Mouse (Mus musculus) embryonic fibroblast, embryonic 13.5 days (primary cell): Measurements from ENCODE around the gene Il6st. TPM values are rescaled to one million over a fixed set of nuclear protein-coding genes. Genes with fewer than 3 reads are reported as not detected.

Source experiments
- H3K27ac ChIP-seq: 2 replicates; pipeline ENCODE4 v1.5.1; 2012; ENCODE audit warnings: low read length, control low read depth, inconsistent platforms; ENCODE audit not compliant: insufficient read depth
- H3K4me1 ChIP-seq: 2 replicates; pipeline ENCODE4 v1.6.1; 2011; ENCODE audit warnings: low read length; ENCODE audit not compliant: control insufficient read depth, insufficient read depth
- H3K4me3 ChIP-seq: 2 replicates; pipeline ENCODE4 v1.5.1; 2011; ENCODE audit warnings: mild to moderate bottlenecking, control low read depth, low read length; ENCODE audit not compliant: insufficient read depth
- CTCF ChIP-seq: IDR thresholded peaks from 2 replicates; pipeline ENCODE4 v1.5.1; 2011; ENCODE audit warnings: mild to moderate bottlenecking, control low read depth, low read length, moderate library complexity, borderline replicate concordance; ENCODE audit not compliant: insufficient read depth
- POLR2A ChIP-seq: IDR thresholded peaks from 2 replicates; pipeline ENCODE4 v1.6.1; 2011; ENCODE audit warnings: low read depth, mild to moderate bottlenecking, control low read depth, low read length, moderate library complexity
- polyA plus RNA-seq: library from polyadenylated mRNA; stranded (reverse); fragments of >200 nt; gene quantifications from 2 replicates; pipeline ENCODE4 v1.2.4, GENCODE M21; 2011; ENCODE audit warnings: low read depth; ENCODE audit not compliant: missing spikeins, insufficient read length

Il6st gene
- polyA plus RNA-seq, 1 experiment: 515 TPM

DNA sequence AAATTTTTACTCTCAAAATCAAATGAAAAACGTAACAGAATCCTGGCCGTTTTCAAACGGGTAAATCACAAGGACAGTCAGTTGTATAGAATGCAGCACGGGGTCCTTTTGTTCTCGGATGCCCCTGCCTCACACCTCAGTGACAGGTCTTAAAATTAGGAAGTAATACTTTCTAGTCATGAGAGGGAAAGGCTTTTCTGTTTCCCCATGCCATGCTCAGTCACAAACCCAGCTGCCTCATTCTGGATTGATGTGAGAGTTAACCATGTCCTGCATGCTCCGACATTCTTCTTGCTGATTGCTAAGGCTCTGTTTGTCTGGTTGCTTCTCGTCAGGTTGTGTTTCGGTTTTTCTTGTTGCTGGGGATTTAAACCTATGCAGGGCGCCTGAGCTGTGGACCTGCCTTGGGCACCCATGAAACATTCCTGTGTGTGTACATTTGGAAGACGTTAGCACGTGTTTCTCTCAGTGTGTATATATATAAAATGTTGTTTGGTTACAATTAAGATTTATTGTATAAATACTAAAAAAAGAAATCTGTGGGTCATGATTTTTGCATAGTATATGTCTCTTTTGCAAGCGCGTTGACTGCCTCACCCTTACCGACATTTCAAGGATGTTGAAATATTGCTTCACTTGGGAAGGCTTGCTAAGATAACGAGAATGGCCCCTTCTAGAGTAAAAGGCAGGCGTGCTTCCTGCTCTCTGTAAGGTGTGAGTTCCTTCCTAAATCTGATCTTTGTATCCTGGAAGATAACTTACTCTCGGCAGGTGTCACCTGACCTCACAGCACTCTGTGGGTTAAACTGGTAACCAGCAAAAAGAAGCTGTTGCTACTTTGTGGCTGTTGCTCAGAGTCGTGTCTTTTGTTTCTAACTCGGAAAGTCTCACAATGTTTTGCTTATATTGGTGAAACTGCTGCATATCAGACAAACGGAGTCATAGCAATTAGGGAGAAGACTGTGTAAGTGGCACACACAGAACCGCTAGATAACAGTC lies 10.2 kb downstream of the Il6st start:
- no peak overlapping the region for H3K4me3 ChIP-seq
- TF ChIP-seq POLR2A (no peak), CTCF (no peak)
- H3K27ac ChIP-seq: no peak overlapping the region
- H3K4me1 ChIP-seq: no peaks in the 10 kb centered on the region

DNA sequence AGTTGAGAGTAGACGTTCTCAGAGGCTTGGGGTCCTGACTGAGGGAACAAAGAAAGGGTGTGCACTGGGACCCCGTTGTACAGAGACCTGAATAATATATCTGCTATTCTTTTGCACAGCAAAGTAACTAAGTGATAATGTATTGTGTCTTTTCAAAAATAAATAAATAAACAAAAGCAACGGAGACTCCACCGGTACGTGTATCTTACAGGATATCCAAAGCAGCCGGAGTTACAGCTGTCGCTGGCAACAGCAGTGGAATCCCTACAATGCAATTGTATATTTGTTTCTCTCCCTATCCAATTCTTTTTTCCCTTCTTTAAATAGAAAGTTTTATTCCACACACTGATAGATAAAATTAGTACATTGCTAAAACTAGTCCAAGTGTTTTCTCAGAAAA lies 15.2 kb downstream of the Il6st start:
- Histone ChIP-seq H3K4me3 (no peak overlapping the region), H3K4me1 (no peaks in the 10 kb centered on the region)
- TF ChIP-seq POLR2A (no peak), CTCF (no peak)

DNA sequence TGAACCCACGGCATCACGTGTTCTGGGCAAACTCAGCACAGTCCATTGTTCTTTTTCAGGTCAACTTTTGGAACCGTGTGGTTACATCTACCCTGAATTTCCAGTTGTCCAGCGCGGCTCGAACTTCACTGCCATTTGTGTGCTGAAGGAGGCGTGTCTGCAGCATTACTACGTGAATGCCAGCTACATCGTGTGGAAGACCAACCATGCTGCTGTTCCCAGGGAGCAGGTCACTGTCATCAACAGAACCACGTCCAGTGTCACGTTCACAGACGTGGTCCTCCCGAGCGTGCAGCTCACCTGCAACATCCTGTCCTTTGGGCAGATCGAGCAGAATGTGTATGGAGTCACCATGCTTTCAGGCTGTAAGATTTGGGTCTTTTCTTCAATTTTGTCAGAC lies 16.1 kb downstream of the Il6st start:
- Histone ChIP-seq H3K4me1 (no peaks in the 10 kb centered on the region), H3K27ac (no peak overlapping the region), H3K4me3 (no peak overlapping the region)
- TF ChIP-seq CTCF: no peak
- no peak for TF ChIP-seq POLR2A

More for the DNA sequence above, 15.2 kb downstream of the Il6st start:
- no peak overlapping the region for H3K27ac ChIP-seq

DNA sequence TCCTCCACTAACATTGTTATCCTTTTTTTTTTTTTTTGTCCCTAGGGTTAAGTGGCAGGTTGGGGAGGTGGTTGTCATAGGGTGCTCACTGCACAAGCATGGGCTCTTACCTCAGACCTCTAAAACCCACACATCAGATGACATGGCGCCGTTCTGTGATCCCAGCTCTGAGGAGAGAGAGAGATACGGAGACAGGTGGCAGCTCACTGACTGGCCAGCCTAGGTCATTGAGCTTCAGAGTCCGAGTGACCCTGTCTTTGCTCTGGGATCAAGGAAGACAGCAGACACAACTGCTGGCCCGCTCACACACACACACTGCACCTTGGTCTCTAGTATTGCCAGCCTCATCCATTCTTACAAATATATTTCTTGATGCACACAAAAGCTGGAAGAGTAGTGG lies 18.7 kb downstream of the Il6st start:
- TF ChIP-seq POLR2A (no peak), CTCF (no peak)
- H3K4me1 ChIP-seq: no peaks in the 10 kb centered on the region
- H3K27ac ChIP-seq: no peak overlapping the region
- H3K4me3 ChIP-seq: no peak overlapping the region

DNA sequence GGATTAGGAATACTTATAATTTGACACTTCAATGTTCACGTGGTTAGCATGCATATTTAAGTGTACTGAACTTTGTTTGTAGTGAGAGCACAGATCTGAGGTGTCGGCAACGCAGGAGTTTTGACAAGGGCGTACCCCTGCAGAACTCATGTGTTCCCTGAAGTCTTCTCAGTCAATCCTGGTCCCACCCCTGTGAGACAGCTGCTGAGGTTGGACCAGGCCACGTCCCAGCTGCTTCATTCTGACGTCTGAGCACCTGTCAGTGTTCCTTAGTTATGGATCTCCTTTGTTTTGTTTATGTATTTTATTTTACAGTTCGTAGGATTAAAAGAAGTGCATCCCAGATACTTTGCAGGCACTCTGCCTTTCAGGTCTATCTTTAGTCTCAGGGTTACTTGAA lies 19.1 kb downstream of the Il6st start:
- Histone ChIP-seq H3K4me3 (no peak overlapping the region), H3K27ac (no peak overlapping the region), H3K4me1 (no peaks in the 10 kb centered on the region)
- TF ChIP-seq CTCF: no peak

DNA sequence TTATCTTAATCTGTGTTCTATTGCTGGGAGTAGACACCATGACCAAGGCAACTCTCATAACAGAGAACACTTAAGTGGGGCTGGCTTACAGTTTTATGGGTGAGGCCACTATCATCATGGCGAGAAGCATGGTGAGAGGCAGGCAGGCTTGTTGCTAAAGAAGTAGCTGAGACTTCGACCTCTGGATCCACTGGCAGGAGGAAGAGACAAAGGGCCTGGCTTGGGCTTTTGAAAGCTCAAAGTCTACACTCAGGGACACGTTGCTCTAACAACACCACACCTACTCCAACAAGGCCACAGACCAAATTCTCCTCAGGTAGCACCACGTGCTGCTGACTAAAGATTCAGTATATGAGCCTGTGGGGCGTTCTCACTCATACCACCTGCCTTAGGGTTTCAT lies 22.4 kb downstream of the Il6st start:
- TF ChIP-seq CTCF (no peak), POLR2A (no peak)
- no peak overlapping the region for H3K4me3 ChIP-seq
- H3K27ac ChIP-seq: no peak overlapping the region
- H3K4me1 ChIP-seq: no peaks in the 10 kb centered on the region

DNA sequence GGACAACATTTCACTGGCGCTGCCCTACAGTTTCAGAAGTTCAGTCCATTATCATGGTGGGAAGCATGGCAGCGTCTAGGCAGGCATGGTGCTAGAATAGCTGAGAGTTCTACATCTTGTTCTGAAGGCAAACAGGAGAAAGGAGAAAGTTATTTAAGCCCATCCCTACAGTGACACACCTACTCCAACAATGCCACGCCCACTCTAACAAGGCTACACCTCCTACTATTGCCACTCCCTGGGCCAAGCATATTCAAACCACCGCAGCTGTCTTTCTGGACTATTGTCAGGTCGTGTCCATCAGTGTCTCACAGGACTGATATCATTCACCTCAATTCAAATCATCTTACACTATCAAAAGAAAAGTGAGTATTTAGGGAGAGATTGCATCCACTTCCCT lies 22.8 kb downstream of the Il6st start:
- Histone ChIP-seq H3K27ac (no peak overlapping the region), H3K4me3 (no peak overlapping the region), H3K4me1 (no peaks in the 10 kb centered on the region)
- no peak for TF ChIP-seq CTCF
- TF ChIP-seq POLR2A: no peak

DNA sequence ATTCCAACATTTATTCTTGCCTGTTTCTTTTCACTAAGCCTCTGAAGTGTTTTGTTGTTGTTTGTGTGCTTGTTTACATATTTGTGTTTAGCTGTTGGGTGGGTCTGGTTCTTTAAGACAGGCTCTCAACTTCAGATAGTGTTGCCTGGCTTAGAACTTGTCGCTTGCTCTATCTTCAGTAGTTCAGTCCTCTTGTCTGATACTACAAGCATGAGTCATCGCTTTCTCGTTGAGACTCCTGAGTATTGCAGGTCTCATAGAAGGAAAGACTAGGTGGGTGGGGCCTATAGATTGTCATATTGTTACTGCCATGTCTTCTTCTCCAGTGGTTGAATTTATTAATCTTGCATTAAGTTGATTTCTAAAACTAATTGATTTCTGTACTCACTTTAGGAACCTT lies 26.2 kb downstream of the Il6st start:
- Histone ChIP-seq H3K27ac (no peak overlapping the region), H3K4me3 (no peak overlapping the region), H3K4me1 (no peaks in the 10 kb centered on the region)
- no peak for TF ChIP-seq CTCF
- TF ChIP-seq POLR2A: no peak

DNA sequence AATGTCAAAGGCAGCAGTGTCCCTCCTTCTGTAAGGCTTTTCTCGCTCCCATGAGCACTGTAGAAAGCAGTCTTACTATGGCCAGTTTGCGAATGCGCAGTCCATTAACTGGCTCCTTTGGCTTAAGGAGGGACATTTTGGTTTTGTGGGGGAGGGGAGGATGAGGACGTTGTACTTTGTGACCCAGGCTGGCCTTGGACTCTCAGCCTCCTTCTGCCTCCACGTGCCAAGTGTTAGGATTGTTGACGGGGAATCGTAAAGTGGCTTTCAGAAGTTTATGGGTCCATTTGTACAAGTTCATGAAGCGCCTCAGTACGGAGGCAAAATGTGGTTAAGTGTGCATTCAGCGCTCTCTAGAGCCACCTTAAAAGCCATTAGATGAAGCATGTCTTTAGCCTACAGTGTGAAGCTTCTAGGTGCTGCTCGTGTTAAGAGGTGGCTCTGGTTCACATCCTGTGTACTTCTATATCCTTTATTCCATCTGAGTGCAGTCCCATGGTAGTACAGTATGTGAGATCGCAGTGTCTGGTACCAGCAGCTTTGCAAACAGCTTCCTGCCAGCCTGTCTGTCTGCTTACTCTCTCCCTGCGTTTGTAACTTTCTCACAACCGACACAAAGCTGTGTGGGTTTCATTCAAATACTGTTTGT lies 27.9 kb downstream of the Il6st start:
- TF ChIP-seq POLR2A (no peak), CTCF (no peak)
- H3K4me1 ChIP-seq: no peaks in the 10 kb centered on the region
- H3K27ac ChIP-seq: no peak overlapping the region

DNA sequence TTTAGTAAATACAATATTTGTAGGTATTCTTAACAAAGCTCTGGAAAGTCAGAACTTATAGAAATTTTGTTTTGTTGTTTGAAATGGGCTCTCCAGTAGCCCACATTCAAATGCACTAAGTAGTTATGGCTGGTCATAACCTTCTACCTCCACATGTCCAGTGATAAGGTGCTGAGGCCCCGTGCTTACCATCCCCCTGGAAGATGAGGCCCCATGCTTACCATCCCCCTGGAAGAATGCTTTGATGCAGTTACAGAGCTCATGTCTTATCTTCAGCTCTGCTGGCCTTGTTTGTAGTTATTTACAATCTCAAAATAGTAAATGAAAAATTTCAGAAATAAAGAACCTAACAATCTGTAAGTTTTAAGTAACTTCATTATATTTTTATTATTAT lies 28.4 kb downstream of the Il6st start:
- TF ChIP-seq CTCF: no peak
- TF ChIP-seq POLR2A: no peak
- no peak overlapping the region for H3K4me3 ChIP-seq
- no peaks in the 10 kb centered on the region for H3K4me1 ChIP-seq
- no peak overlapping the region for H3K27ac ChIP-seq

More for the DNA sequence above, 27.9 kb downstream of the Il6st start:
- no peak overlapping the region for H3K4me3 ChIP-seq
